Mouse (Mus musculus): ENCODE data around the gene Blnk. TPM values are rescaled to one million over a fixed set of nuclear protein-coding genes. Genes with fewer than 3 reads are reported as not detected.

Gene Blnk
- polyA plus RNA-seq, 1 experiment from 2014 or later = 4.9 TPM

DNA sequence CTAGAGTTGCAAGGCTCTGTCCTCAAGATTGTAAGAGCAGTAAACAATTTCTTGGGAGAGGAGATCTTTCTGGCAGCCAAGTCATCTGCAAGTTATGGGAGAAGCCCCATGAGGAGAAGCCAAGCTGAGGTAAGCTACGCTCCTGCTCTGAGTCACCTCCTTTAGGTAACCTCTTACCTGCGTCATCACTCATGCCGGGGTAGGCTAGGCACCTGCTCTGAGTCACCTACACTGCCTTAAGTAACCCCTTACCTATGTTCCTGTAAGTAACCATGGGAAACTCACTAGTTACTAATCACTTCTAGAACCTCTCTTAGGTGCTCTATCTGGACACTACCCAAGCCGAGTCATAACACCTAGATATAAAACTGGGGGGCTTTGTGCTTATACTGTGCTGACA, 112.6 kb downstream of the Blnk start:
- ATAC-seq (no peak), DNase-seq (no peak)
- Histone ChIP-seq H3K27ac (ENCODE audit: low read depth) (no peak overlapping the region), H3K9ac (replicated peaks) (no peak overlapping the region), H3K9me3 (ENCODE audit: low read length) (no peaks in the 10 kb centered on the region), H3K4me1 (ENCODE audit: insufficient read depth) (no peaks in the 10 kb centered on the region), H3K4me2 (ENCODE audit: low read depth, low read length) (no peak overlapping the region), H3K36me3 (replicated peaks; ENCODE audit: insufficient read depth, low read length) (no peaks in the 10 kb centered on the region), H3K27me3 (ENCODE audit: insufficient read depth, low read length) (peaks cover 13% of the 10 kb centered on the region), H3K4me3 (ENCODE audit: low read depth, low read length) (no peak overlapping the region)
- WGBS (ENCODE audit: insufficient replicate concordance) = 88% methylated on average over 4 of the region's 4 CpGs
- TF ChIP-seq EP300 (IDR thresholded peaks at IDR 0.05; ENCODE audit: low read depth) (no peak), CTCF (IDR thresholded peaks at IDR 0.05; ENCODE audit: low read depth) (no peak)

Small RNA genes within 50 kb of the gene (microRNA-seq; reads per million reads assigned to microRNA genes)
- not detected for gene Mir8092

Other genes with a start within 250 kb of the Blnk start
- gene Cc2d2b, start 245.8 kb downstream of the Blnk start, polyA plus RNA-seq (2015; fragmentation: Nextera tagmentation; extraction: Ambion mirVana) = 1.2 and 1.3 TPM in 2 replicates
- gene Ccnj, start 163.3 kb downstream of the Blnk start, polyA plus RNA-seq (2015; fragmentation: Nextera tagmentation; extraction: Ambion mirVana) = 2.5 and 2.9 TPM in 2 replicates
- gene Zfp518a, start 99.8 kb downstream of the Blnk start, polyA plus RNA-seq (2015; fragmentation: Nextera tagmentation; extraction: Ambion mirVana) = 2.3 and 3.1 TPM in 2 replicates
- gene Dntt, start 34.7 kb upstream of the Blnk start, polyA plus RNA-seq (2015; fragmentation: Nextera tagmentation; extraction: Ambion mirVana) = 0.32 and 0.36 TPM in 2 replicates
- gene Opalin, start 82.6 kb upstream of the Blnk start, polyA plus RNA-seq (2015; fragmentation: Nextera tagmentation; extraction: Ambion mirVana) = not detected in 2 replicates
- gene Tll2, start 212.3 kb upstream of the Blnk start, polyA plus RNA-seq (2015; fragmentation: Nextera tagmentation; extraction: Ambion mirVana) = not detected in 2 replicates